Mouse (Mus musculus) 416B (cell line): ENCODE data around the gene Gng12.
"Not testable (repeated sequence)": the region's sequence is repeated elsewhere in the genome, so short reads cannot be mapped to it uniquely, and the experiment has no call there.

Experiments used
- DNase-seq: peaks from one replicate; pipeline ENCODE4 v3.0.0; 2011; ENCODE audit warnings: low read depth

The Gng12 gene

DNA sequence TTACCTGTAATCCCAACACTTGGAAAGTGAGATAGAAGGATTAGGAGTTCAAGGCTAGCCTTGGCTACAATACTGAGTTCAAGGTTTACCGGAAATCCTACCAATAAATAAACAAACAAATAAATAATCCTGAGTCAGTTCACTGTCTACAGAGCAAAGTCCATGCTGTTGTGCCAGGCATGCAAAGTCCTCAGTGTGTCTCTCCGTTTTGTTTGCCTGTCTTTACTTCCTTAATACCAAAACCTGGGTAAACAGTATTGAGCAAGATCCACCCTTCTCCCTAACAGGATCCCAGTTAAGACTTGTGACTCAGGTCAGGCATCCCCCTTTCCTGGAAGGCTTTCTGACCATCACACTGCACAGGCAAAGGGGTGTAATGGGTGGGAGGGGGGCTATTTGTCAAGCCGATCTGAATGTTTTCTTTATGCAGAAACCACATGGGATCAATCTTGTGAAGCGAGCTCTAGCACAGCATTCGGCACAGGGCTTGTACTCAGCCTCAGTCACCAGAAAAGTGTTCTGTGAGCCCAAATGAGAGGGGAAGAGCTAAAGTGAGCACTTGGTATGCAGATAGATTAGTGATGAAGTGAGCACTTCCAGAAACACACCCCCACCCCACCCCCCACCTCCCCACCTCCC lies 133.2 kb downstream of the Gng12 start:
- DNase-seq, result no peak

GRCm38 (mm10) chr6:67029987-67030386 lies 133.8 kb downstream of the Gng12 start:
- DNase-seq, result no peak

- no peak for DNase-seq
Observed at GRCm38 (mm10) chr6:67030416-67030815, 134.2 kb downstream of the Gng12 start.

DNA sequence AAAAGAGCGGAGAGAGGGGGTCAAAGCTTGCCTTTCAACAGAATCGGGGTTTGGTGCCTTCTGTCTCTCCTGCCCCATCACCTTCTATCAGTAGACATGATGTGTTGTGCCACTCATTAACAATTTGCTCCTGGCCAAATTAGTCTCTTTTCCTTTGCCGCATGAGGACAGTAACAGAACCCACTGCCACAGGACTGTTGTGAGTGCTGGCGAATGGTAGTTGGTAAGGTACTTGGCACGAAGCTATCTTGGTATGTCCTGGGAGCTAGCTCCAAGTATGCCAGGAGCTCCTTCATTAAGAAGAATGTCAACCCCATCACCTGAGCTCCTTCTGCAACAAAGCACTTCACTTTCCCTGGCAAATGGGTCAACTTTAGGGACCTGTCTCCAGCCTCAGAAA lies 134.6 kb downstream of the Gng12 start:
- no peak for DNase-seq

GRCm38 (mm10) chr6:67032551-67032950 lies 136.4 kb downstream of the Gng12 start:
- DNase-seq, result not testable (repeated sequence)

DNA sequence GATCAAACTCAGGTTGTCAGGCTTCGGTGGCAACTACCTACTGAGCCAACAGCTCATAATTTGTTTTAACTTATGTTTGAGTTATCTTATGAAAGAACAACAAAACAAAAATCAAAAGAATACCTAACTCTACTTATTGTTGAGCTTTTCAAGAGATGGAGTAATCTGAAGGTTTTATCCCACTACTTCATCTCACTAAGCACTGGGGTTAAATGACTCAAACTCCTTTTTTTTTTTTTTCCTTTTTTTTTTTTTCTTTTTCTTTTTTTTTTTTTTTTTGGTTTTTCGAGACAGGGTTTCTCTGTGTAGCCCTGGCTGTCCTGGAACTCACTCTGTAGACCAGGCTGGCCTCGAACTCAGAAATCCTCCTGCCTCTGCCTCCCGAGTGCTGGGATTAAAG lies 136.8 kb downstream of the Gng12 start:
- DNase-seq, result not testable (repeated sequence)

DNA sequence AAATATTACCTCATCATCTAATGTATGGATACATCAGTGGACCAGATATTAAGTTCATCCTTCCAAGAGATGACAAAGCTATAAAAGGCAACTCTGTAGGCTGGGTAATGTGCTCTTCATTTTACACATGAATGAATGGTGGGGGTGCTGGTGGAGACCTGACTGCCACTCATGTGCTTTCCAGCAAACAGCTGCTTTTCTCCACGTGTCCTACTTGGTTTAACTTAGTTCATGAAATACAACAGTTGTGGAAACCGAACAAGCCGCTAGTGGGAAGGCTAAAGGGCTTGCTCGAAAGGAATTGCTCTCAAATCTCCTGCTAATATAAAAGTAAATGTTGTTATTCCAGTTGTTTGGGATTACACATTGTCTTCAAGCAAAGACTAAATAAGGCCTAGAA lies 137.4 kb downstream of the Gng12 start:
- DNase-seq, result no peak

DNA sequence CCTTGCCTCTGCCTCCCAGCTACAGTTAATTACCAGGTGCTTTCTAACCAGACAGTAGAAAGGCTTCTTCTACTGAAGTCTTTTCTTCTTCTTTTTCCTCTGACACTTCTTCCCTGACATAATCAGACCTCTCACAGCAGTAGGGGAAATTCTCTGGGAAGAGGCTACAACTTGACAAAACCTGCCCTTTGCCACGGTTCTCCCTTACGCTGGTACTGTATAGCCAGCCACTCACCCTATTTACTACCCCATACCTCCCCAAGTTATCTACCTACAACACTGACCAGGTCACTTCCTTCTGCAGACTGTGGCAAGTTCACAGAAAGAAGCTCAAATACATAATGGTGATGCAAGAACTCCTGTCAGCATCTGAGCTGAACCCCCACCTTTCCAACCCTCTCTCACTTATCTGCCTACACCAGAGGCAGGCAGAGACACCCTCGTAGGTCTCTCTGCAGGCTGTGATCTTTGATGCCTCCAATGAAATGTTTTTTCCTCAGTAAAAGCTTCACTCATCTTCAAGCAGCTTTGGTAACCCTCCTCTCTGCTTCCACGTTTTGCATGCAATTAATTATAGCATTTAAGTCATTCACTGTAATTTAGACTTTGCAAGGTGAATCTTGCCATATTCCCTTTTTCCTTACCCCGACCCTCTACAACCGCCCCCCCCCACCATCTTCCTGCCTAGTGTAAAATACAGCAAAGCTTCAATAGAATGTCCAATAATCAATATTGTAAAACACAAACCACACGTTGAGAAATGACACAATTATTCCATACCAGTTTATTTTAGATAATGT lies 138.3 kb downstream of the Gng12 start:
- peak; percentile 65 for DNase-seq

DNA sequence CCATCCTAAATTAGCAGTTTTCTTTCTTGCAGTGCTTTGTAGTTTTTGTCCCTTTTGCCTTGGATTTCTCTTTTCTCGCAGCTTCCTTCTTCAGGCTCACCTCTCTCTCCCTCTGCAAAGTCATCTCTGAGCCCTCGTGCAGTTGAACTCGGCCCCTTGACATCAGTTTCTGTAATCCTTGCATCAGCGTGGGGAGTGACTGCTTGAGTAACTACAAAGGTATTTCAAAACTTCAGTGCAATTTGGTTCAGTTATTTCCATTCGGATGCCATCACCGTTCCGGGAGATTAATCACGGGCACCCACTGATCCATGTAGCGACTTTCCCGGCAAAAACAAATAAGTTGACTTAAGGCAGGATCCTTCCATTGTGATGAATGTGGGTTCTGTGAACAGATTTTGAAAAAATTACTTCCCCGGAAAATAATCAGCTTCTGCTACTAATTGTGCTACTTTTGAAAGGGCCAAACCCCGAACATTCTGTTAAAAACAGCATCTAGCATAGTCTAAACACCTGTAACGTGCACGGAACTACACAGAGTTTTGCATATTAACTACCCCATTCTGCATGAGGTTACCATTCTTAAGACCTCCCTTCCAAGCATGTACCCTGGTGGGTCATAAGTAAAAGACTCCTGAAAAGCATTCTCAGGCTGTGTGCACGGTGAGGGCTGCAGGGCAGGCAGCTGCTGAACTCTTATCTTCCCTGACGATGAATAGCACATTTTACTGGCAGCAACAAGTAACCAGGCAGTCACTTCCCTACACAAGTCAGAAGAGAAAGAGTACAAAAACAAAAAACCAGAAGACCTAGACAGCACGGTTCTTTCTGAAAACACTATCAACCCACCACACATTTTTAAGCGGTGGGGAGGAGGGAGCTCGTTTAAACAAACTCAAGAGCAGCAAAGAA lies 139.4 kb downstream of the Gng12 start:
- DNase-seq, result peak; percentile 63

DNA sequence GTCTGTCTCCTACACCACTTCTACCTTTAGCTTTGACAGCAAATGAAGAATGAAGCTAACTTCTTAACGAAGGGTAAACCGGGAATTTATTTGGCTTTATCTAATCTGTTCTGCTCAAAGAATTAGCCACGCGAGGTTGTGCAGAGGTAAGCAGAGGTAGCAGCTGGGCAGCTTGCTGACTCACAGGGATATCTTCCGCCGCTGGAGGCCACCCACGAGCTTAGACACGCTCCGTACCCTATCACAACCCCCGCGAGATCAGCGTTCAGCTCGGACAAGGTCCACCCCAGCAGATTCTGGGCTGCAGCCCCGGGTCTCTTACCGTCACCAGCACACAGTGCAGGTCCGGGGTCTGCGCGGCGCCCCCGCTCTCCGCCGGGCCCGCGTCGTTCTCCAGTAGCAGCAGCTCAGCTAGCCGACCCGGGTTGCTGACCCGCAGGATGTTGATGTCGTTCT lies 140.2 kb downstream of the Gng12 start:
- DNase-seq, result peak; percentile 85

GRCm38 (mm10) chr6:67036837-67037628 lies 140.8 kb downstream of the Gng12 start, which contains the start of gene Gadd45a:
Gene Gadd45a, minus strand, starts transcription at chr6:67037457.
- peak; percentile 97 for DNase-seq

GRCm38 (mm10) chr6:67038964-67039363 lies 142.8 kb downstream of the Gng12 start:
- DNase-seq, result no peak

DNA sequence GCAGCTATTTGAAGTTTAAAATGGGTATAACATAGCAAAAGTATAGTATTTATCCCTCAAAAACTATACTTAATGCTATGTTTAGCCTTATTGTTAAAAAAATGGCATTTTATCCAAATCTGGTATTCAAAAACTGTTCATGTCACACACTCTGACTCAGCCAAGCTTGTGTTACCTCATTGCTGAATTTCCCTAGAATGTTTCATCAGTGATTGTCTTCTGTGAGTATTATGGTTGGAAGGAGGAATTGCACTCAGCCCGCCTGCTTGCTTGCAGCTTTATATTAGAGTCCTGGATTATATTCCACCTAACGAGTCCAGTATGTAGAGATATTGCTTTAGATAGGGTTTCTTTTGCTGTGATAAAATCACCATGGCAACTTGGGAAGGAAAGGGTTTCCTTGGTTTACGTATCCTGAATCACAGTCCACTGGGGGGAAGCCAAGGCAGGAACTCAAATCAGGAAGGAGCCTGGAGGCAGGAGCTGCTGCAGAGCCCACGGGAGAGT lies 144.8 kb downstream of the Gng12 start:
- DNase-seq, result no peak

GRCm38 (mm10) chr6:67045424-67045823 lies 149.2 kb downstream of the Gng12 start:
- DNase-seq, result peak; percentile 63

- no peak for DNase-seq
Observed at GRCm38 (mm10) chr6:67046937-67047336, 150.7 kb downstream of the Gng12 start.

GRCm38 (mm10) chr6:67048052-67048691 lies 152.0 kb downstream of the Gng12 start:
- no peak for DNase-seq

DNA sequence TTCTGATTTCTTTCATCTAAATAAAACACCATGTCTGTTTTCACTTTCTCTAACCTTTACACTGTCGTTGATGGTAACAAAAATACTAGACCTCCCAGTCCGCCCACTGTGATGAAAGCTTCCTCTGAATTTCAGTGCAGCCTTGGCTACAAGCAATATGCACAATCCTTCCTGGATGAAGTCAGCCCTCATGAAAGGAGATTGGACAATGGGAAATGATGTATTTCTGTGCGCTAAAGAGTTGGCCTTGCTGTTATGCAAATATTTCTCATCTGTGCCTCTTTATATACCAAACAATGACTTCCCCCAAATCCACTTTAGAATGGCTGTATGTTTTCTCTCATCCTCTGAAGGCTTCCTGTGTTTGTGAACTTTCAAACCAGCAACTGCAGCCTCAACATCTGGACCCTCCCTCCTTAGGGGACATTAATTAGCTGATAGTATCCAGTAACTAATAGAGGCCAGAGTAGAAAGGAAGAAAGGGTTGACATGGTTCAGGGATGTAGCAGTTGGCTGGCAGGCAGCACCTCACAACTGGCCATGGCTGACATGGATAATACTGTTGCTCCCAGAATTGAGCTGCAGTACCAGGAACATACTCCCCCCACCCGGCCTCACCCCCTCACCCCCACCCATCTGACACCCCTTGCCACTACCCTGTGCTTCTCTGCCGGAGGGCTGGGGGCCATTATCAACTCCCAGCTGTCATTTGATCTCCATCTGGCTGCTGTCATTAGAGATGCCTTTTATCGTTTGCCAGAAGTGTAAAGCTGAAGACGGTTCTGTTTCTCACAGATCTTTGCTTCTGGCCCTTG lies 152.9 kb downstream of the Gng12 start:
- no peak for DNase-seq

DNA sequence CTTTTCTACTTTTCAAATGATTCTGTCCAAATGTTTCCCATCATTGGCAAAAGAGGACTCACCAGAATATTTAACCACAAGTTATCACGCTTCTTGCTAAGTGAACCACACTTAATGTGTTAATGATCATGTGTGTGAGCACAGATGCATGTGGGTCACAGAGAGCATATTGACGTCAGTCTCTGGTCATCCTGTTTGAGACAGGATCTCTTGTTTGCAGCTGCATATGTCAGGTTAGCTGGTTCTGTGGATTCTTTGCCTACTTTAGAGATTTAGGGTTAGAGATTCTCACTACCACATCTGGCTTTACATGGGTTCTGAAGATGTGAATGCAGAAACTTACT lies 153.5 kb downstream of the Gng12 start:
- no peak for DNase-seq

DNA sequence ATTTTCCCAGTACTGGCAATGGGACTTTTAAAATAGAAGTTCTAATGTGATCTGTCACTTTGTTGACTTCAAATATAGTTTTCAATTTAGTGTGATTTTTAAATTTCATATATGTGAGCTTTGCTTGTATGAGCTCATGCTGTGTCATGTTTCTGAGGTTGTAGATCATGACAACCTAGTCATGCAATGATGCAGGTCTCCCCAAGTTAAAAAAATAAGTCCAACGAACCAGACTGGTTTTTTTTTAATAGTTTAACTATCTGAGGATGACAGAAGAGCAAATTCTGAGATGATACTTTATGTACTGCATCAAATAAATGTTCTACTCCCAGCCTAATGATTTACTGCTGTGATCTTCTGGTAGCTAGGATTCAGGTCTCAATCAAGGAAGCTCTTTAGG lies 153.9 kb downstream of the Gng12 start:
- DNase-seq, result no peak
